Mouse (Mus musculus): Measurements from ENCODE around the gene Lekr1. TPM values are rescaled to one million over a fixed set of nuclear protein-coding genes. Genes with fewer than 3 reads are reported as not detected.

Lekr1 gene
- polyA plus RNA-seq (2012; fragmentation: generic; extraction: Trizol): 0.39 TPM
- long read RNA-seq, experiment 1: 0 reads
- long read RNA-seq, experiment 2: 0 reads

DNA sequence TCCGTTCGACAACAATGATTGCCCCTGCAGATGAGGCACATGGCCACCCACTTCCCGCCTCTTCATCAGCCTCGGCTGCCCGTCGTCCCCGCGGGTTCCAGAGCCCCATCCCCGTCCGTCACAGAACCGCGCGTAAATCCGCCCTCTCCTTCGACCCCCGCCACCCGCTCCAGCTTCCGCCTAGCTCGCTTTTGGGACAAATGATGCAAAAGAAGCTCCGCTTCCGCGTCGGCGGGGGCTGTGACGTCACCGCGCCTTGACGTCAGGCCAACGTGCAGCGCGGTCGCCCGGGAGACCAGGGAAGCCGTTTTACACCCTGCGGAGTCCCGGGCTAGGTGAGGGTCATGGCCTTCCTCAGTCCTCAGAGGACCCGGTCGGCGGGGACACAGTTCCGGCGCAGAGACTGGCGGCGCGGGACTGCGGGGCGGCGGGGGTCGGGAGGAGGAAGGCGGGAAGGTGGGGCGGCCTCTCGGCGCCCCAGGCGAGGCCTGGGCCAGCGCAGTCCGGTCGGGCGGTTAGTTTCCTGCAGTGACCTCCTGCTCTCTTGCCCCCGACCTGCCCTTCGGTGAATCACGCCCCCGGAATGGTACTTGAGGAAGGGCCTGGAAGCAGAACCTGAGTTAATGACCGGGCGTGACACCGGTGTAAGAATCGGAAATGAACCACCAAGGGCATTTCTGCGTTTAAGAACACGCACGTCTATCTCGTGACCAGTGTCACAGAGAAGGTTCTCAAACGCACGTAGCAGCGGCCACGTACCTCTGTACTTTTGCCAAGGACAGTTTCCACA lies at the start of gene Lekr1:
Gene Lekr1 (plus strand): TSS at position 252 of the 790 bp plus-strand sequence.
- no peaks in the 10 kb centered on the region for H3K79me2 ChIP-seq (ENCODE audit: control insufficient read depth, insufficient read depth)
- H3K36me3 ChIP-seq (ENCODE audit: control insufficient read depth, insufficient read depth): no peaks in the 10 kb centered on the region
- no peaks in the 10 kb centered on the region for H3K27me3 ChIP-seq (ENCODE audit: control insufficient read depth, insufficient read depth, insufficient read length)
- H3K79me3 ChIP-seq (ENCODE audit: low read depth): no peaks in the 10 kb centered on the region
- H3K4me3 ChIP-seq (ENCODE audit: insufficient read depth, poor library complexity, severe bottlenecking): peak within 1 kb of the TSS; percentile 40
- no peak for TF ChIP-seq MYOD1 (IDR thresholded peaks at IDR 0.05; ENCODE audit: control insufficient read depth, insufficient read length, low read depth)
- peak; percentile 29 for TF ChIP-seq MAX (IDR thresholded peaks at IDR 0.05)
- peak within 1 kb of the TSS; percentile 72 for H3ac ChIP-seq (ENCODE audit: control insufficient read depth, insufficient read length, low read depth)

DNA sequence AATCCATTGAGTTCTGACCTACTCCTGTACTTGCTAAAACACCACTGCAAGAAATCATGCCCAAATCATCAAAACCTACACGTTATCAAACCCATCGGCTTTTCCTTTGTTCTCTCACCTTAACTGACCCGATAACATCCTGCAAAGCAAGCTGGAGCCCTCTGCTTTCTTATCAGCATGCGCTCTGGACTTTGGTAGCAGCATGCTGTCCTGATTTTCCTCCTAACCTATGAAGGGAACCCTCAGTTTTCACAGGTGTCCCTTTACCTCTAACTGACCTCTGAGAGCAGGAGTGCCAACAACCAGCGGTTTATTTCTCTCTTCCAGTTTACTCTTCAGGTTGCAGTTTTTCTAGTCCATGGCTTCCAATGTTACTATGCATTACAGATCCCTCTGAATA lies 48.5 kb upstream of the Lekr1 start:
- Histone ChIP-seq H3K79me3 (ENCODE audit: low read depth) (no peaks in the 10 kb centered on the region), H3K36me3 (ENCODE audit: control insufficient read depth, insufficient read depth) (no peaks in the 10 kb centered on the region), H3K79me2 (ENCODE audit: control insufficient read depth, insufficient read depth) (no peaks in the 10 kb centered on the region), H3ac (ENCODE audit: control insufficient read depth, insufficient read length, low read depth) (no peak overlapping the region), H3K27me3 (ENCODE audit: control insufficient read depth, insufficient read depth, insufficient read length) (no peaks in the 10 kb centered on the region), H3K4me3 (ENCODE audit: insufficient read depth, poor library complexity, severe bottlenecking) (no peak overlapping the region)
- TF ChIP-seq MAX (IDR thresholded peaks at IDR 0.05) (no peak), FOSL1 (IDR thresholded peaks at IDR 0.05; ENCODE audit: insufficient read depth, low read length, poor library complexity, severe bottlenecking) (no peak), CEBPB (IDR thresholded peaks at IDR 0.05; ENCODE audit: low read depth) (no peak), MYOD1 (IDR thresholded peaks at IDR 0.05; ENCODE audit: control insufficient read depth, insufficient read length, low read depth) (no peak), MYOG (IDR thresholded peaks at IDR 0.05; ENCODE audit: control insufficient read depth, extremely low read depth, insufficient read length) (no peak), CTCF (IDR thresholded peaks at IDR 0.05; ENCODE audit: control insufficient read depth, insufficient read depth, insufficient read length) (no peak), USF1 (IDR thresholded peaks at IDR 0.05; ENCODE audit: low read depth) (no peak)

DNA sequence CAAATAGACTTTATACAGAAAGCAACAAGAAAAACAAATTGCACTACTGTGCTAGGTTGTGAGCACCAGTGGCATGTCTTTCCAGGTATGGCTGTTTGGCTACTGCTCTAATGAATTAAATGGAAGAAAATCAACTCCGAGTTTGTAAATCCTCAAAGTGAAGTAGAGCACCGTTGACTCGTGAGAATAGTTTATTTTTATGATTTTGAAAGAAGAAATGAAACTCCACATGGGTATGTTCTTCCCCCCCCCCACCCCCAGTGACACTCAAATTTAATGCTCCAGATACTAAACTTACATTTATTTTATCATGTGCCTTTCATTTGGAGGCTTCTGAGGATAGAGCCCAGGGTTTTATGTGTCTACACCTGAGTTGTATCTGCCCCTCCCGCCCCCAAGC lies 46.7 kb upstream of the Lekr1 start:
- no peaks in the 10 kb centered on the region for H3K36me3 ChIP-seq (ENCODE audit: control insufficient read depth, insufficient read depth)
- no peaks in the 10 kb centered on the region for H3K27me3 ChIP-seq (ENCODE audit: control insufficient read depth, insufficient read depth, insufficient read length)
- H3K79me2 ChIP-seq (ENCODE audit: control insufficient read depth, insufficient read depth): no peaks in the 10 kb centered on the region
- no peak overlapping the region for H3K4me3 ChIP-seq (ENCODE audit: insufficient read depth, poor library complexity, severe bottlenecking)
- TF ChIP-seq CTCF (IDR thresholded peaks at IDR 0.05; ENCODE audit: control insufficient read depth, insufficient read depth, insufficient read length): no peak
- no peak for TF ChIP-seq MYOD1 (IDR thresholded peaks at IDR 0.05; ENCODE audit: control insufficient read depth, insufficient read length, low read depth)
- TF ChIP-seq CEBPB (IDR thresholded peaks at IDR 0.05; ENCODE audit: low read depth): no peak
- TF ChIP-seq MAX (IDR thresholded peaks at IDR 0.05): no peak
- no peak for TF ChIP-seq MYOG (IDR thresholded peaks at IDR 0.05; ENCODE audit: control insufficient read depth, extremely low read depth, insufficient read length)
- TF ChIP-seq FOSL1 (IDR thresholded peaks at IDR 0.05; ENCODE audit: insufficient read depth, low read length, poor library complexity, severe bottlenecking): no peak
- TF ChIP-seq USF1 (IDR thresholded peaks at IDR 0.05; ENCODE audit: low read depth): no peak
- no peaks in the 10 kb centered on the region for H3K79me3 ChIP-seq (ENCODE audit: low read depth)
- no peak overlapping the region for H3ac ChIP-seq (ENCODE audit: control insufficient read depth, insufficient read length, low read depth)

DNA sequence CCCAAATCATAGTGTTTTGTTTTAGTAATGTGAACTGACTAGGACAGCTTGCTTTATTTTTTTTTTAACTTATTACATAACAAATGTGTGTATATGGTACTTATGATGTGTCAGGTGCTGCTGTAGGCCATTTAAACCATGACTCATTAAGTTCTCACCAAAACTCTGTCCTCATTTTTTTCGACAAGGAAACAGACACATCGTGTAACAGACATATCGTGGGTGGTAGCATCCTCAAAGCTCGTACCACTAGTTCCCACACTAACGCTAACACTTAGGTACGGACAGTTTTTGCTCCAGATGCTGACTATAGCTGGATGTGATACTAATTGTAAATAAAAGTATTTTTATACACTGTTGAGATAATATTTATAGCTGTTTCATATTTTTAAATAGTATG lies 43.0 kb upstream of the Lekr1 start:
- Histone ChIP-seq H3K79me3 (ENCODE audit: low read depth) (no peaks in the 10 kb centered on the region), H3K36me3 (ENCODE audit: control insufficient read depth, insufficient read depth) (no peaks in the 10 kb centered on the region), H3K27me3 (ENCODE audit: control insufficient read depth, insufficient read depth, insufficient read length) (no peaks in the 10 kb centered on the region), H3K4me3 (ENCODE audit: insufficient read depth, poor library complexity, severe bottlenecking) (no peak overlapping the region), H3K79me2 (ENCODE audit: control insufficient read depth, insufficient read depth) (no peaks in the 10 kb centered on the region), H3ac (ENCODE audit: control insufficient read depth, insufficient read length, low read depth) (no peak overlapping the region)
- TF ChIP-seq MAX (IDR thresholded peaks at IDR 0.05) (no peak), MYOG (IDR thresholded peaks at IDR 0.05; ENCODE audit: control insufficient read depth, extremely low read depth, insufficient read length) (no peak), USF1 (IDR thresholded peaks at IDR 0.05; ENCODE audit: low read depth) (no peak)

DNA sequence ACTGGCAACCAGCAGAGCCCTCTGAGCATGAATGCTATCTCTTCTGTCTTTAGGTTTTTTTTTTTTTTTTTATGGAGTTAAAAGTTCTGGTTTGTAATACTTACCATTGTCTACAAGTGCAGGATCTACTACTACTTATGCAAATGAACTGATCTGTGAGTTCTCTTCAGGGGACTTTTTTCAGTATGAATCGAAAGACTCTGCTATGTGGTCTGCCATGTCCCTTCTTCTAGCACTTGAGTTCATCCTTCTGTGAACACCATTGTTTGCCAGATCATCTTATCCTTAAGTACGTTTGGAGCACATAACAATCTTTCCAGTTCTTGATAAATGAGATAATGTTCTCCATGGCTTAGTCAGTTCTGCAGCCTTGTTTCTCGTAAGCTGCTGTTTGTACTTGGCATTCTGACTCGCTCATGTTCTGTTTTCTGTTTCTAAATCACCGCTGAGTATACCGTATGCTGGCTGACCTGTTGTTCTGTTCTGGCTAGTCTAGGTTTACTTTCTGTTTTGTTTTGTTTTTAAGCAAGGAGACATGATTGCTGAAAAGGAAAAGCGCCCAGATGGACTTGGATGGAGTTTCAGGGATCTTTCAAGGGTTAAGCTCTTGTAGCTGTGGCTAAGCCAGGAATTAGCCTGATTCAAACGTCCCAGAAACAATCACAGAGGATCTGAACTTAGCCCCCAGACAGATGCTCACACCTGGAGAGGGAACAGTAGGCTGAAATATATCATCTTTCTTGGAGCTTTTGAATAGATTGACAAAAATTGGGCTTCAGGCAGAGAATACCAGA lies 40.3 kb upstream of the Lekr1 start:
- no peak overlapping the region for H3ac ChIP-seq (ENCODE audit: control insufficient read depth, insufficient read length, low read depth)
- no peaks in the 10 kb centered on the region for H3K27me3 ChIP-seq (ENCODE audit: control insufficient read depth, insufficient read depth, insufficient read length)
- no peak for TF ChIP-seq MYOG (IDR thresholded peaks at IDR 0.05; ENCODE audit: control insufficient read depth, extremely low read depth, insufficient read length)
- H3K79me2 ChIP-seq (ENCODE audit: control insufficient read depth, insufficient read depth): no peaks in the 10 kb centered on the region
- no peaks in the 10 kb centered on the region for H3K36me3 ChIP-seq (ENCODE audit: control insufficient read depth, insufficient read depth)
- H3K79me3 ChIP-seq (ENCODE audit: low read depth): no peaks in the 10 kb centered on the region
- no peak overlapping the region for H3K4me3 ChIP-seq (ENCODE audit: insufficient read depth, poor library complexity, severe bottlenecking)

DNA sequence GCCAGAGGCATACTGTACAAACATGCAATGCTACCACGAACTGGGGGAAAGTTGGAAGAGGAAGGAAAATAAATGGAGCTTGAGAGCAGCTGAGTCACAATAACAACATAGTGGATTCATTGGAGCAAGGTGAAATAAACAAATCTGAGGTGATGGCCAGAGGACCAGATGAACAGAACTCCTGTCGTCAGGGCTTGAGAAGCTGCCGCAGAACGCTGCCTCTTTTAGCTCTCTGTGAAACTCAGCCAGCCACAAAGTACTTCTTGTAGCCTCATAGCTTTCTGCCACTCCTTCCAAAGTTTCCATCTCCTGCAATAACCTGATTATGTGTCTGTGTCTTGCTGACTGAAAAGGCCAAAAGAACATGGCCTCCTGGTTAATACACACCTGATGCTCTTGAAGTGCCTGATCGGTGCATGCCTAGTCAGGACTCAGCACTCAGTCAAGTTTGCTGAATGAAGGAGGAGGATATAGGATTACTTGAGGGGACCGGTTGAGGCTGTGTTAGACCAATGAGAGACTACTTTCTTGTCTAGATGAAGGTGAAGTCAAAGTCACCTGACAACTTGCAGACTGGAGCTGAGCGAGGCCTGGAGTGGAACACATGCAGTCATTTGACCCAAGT lies 39.6 kb upstream of the Lekr1 start:
- no peaks in the 10 kb centered on the region for H3K79me3 ChIP-seq (ENCODE audit: low read depth)
- TF ChIP-seq FOSL1 (IDR thresholded peaks at IDR 0.05; ENCODE audit: insufficient read depth, low read length, poor library complexity, severe bottlenecking): no peak
- no peak for TF ChIP-seq MAX (IDR thresholded peaks at IDR 0.05)
- TF ChIP-seq MYOG (IDR thresholded peaks at IDR 0.05; ENCODE audit: control insufficient read depth, extremely low read depth, insufficient read length): no peak
- no peak for TF ChIP-seq CTCF (IDR thresholded peaks at IDR 0.05; ENCODE audit: control insufficient read depth, insufficient read depth, insufficient read length)
- TF ChIP-seq MYOD1 (IDR thresholded peaks at IDR 0.05; ENCODE audit: control insufficient read depth, insufficient read length, low read depth): no peak
- TF ChIP-seq CEBPB (IDR thresholded peaks at IDR 0.05; ENCODE audit: low read depth): no peak
- no peak for TF ChIP-seq USF1 (IDR thresholded peaks at IDR 0.05; ENCODE audit: low read depth)
- H3K4me3 ChIP-seq (ENCODE audit: insufficient read depth, poor library complexity, severe bottlenecking): no peak overlapping the region
- no peaks in the 10 kb centered on the region for H3K36me3 ChIP-seq (ENCODE audit: control insufficient read depth, insufficient read depth)
- H3ac ChIP-seq (ENCODE audit: control insufficient read depth, insufficient read length, low read depth): no peak overlapping the region
- no peaks in the 10 kb centered on the region for H3K27me3 ChIP-seq (ENCODE audit: control insufficient read depth, insufficient read depth, insufficient read length)
- H3K79me2 ChIP-seq (ENCODE audit: control insufficient read depth, insufficient read depth): no peaks in the 10 kb centered on the region

All from C2C12 (cell line).